In the genomic region with DNA sequence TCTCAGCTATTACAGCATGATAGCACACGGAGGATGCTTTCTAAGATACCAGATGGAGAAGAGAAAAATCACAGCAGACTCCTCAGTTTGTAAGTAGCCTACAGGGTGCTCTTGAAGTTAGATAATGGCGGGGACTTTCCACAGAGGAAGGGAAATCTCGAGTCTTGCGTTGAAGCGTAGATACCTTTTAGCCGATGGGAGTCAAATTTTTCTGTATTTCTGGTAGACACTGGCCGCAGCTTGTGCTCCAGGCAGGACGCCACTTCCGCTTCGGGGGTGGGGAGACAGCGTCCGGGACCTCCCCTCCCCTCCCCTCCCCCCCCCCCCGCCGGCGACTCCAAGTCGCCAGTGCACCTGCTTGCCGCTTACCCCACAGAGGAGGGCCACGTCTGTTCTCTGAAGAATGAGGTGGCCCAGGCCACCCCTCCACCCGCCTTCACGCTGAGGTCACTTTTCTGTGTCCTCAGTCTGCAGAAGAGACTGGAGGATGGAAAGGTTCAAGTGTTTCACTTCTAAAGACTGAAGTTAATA, we compare ENCODE assay signal across 7 mouse cellular contexts. TPM values are rescaled to one million over a fixed set of nuclear protein-coding genes. Genes with fewer than 3 reads are reported as not detected.
DNase-seq lines count a peak whose midpoint lies in the region; ATAC-seq and TF ChIP-seq lines count a peak whose summit lies in the region.

A gene (minus strand): TSS at position 262 of the 531 bp plus-strand sequence.

- H3K36me3 ChIP-seq in hindbrain, embryonic 14.5 days (replicated peaks; ENCODE audit: control insufficient read depth, insufficient read depth): no peaks in the 10 kb centered on the region
- no peaks in the 10 kb centered on the region for H3K36me3 ChIP-seq in macrophage (ENCODE audit: inconsistent target)

- H3K79me2 ChIP-seq in macrophage (ENCODE audit: inconsistent target): no peaks in the 10 kb centered on the region

- peak within 1 kb of the TSS; percentile 65 for H3K9ac ChIP-seq in hindbrain, embryonic 14.5 days

- peak within 1 kb of the TSS; percentile 66 for H3K4me3 ChIP-seq in gastrocnemius, adult 2 months
- H3K4me3 ChIP-seq in hindbrain, embryonic 14.5 days (replicated peaks; ENCODE audit: low read length): peak within 1 kb of the TSS; percentile 36
- peak within 1 kb of the TSS; percentile 50 for H3K4me3 ChIP-seq in macrophage (ENCODE audit: inconsistent target)

- under 1% methylated on average over 18 of the region's 20 CpGs for WGBS in hindbrain, embryonic 14.5 days
- 0% methylated on average over 11 of the region's 20 CpGs for WGBS in macrophage (ENCODE audit: missing documents)

- H3K9me3 ChIP-seq in hindbrain, embryonic 14.5 days (ENCODE audit: control insufficient read depth, low read length): no peaks in the 10 kb centered on the region

- DNase-seq in T-cell, adult 2 months (ENCODE audit: low spot score): peak; percentile 60
- peak; percentile 52 for DNase-seq in cerebellum, adult 9-10 months
- peak; percentile 75 for DNase-seq in gastrocnemius, adult 2 months
- DNase-seq in hindbrain, embryonic 14.5 days (ENCODE audit: low spot score): peak; percentile 40
- DNase-seq in left cerebral cortex, adult 8-10 months (ENCODE audit: low spot score in 2 of 2): no peak
- DNase-seq in spleen, adult 12 weeks (ENCODE audit: low spot score): peak; percentile 18

- no peaks in the 10 kb centered on the region for H3K27me3 ChIP-seq in hindbrain, embryonic 14.5 days (ENCODE audit: control insufficient read depth, insufficient read depth, low read length)

- intact Hi-C loops in gastrocnemius, adult 2 months (cut with DNase I): no loop called here

- H3K4me1 ChIP-seq in hindbrain, embryonic 14.5 days (replicated peaks; ENCODE audit: control insufficient read depth, insufficient read depth, low read length): 0 out of 2 replicates have a peak, but pooled peaks cover 3% of the 10 kb centered on the region

- H3K27ac ChIP-seq in gastrocnemius, adult 2 months: peak within 1 kb of the TSS; percentile 84
- peak within 1 kb of the TSS; percentile 53; the same call in 1 of the 2 replicates for H3K27ac ChIP-seq in hindbrain, embryonic 14.5 days
- peak within 1 kb of the TSS; percentile 72 for H3K27ac ChIP-seq in macrophage

- no peak for TF ChIP-seq CTCF in gastrocnemius, adult 2 months (IDR thresholded peaks at IDR 0.05)

- peak within 1 kb of the TSS; percentile 69 for H3K4me2 ChIP-seq in hindbrain, embryonic 14.5 days (replicated peaks)

- peak; percentile 66 for ATAC-seq in hindbrain, embryonic 14.5 days (ENCODE audit: low FRiP score)

RNA-seq across cellular contexts. Expression of the gene that starts here (rescaled TPM):
- 100 to 1,000 TPM; 390 to 557 TPM for total RNA-seq in gastrocnemius, adult 2 months (2021)
- 3,726 and 3,749 TPM in 2 replicates for polyA plus RNA-seq in hindbrain, embryonic 14.5 days (2014; fragmentation: Nextera tagmentation; extraction: Ambion mirVana)
- 1,000 to 10,000 TPM; 2,343 to 2,844 (median 2,594) TPM for total RNA-seq in left cerebral cortex, adult 8-10 months (2022)
- total RNA-seq in macrophage (2018; cell fraction: chromatin; rRNA removed): 1,000 to 10,000 TPM in 11 of 26 experiments, 100 to 1,000 TPM in 15; 559 to 2,446 (median 950) TPM
- 1,000 to 10,000 TPM; 2,865 to 8,643 (median 4,877) TPM for total RNA-seq in macrophage (2018; cell fraction: cytosol; rRNA removed)
- total RNA-seq in macrophage (2018; cell fraction: nucleus; rRNA removed): 1,000 to 10,000 TPM; 1,048 to 3,060 (median 1,722) TPM
- 6,779 to 7,082 TPM (median 6,969 TPM) in 3 replicates for polyA plus RNA-seq in macrophage (2018)

Comparison
In these comparisons a context has a peak if more than half of its experiments do, and no peak if none do; other contexts are left out.
1. RNA of the gene that starts here (total RNA-seq): 2,343 to 2,844 TPM in left cerebral cortex, adult 8-10 months; 390 to 557 TPM in gastrocnemius, adult 2 months; every median in the first group is over 4 times any median in the second.
2. DNase-seq: peak in T-cell, adult 2 months (single experiment), cerebellum, adult 9-10 months (single experiment), gastrocnemius, adult 2 months (single experiment), hindbrain, embryonic 14.5 days (single experiment) and spleen, adult 12 weeks (single experiment); none in left cerebral cortex, adult 8-10 months (0 of 2).
3. Peak in every context shown above with its lines, with median percentiles within 50 percentile points of each other: H3K27ac ChIP-seq and H3K4me3 ChIP-seq.